Mouse (Mus musculus): ENCODE measurements around the gene Ubqln1.

The Ubqln1 gene

GRCm38 (mm10) chr13:58197981-58198640 lies 17.3 kb downstream of the Ubqln1 start:
- no peak for DNase-seq

- no peak for DNase-seq
These were observed 18.2 kb downstream of the Ubqln1 start for GRCm38 (mm10) chr13:58197211-58197610.

- DNase-seq = no peak
These were observed 20.5 kb downstream of the Ubqln1 start for GRCm38 (mm10) chr13:58194908-58195307.

GRCm38 (mm10) chr13:58193221-58193620 lies 22.2 kb downstream of the Ubqln1 start:
- no peak for DNase-seq

- DNase-seq = no peak
These were observed 23.3 kb downstream of the Ubqln1 start for GRCm38 (mm10) chr13:58192146-58192545.

- DNase-seq = no peak
These were observed 23.9 kb downstream of the Ubqln1 start for GRCm38 (mm10) chr13:58191516-58191915.

GRCm38 (mm10) chr13:58189473-58189872 lies 26.0 kb downstream of the Ubqln1 start:
- DNase-seq = no peak

GRCm38 (mm10) chr13:58188412-58188811 lies 27.0 kb downstream of the Ubqln1 start:
- DNase-seq = peak; percentile 98

- no peak for DNase-seq
These were observed 27.7 kb downstream of the Ubqln1 start for GRCm38 (mm10) chr13:58187751-58188150.

GRCm38 (mm10) chr13:58186281-58186680 lies 29.2 kb downstream of the Ubqln1 start:
- DNase-seq = no peak

- no peak for DNase-seq
These were observed 31.3 kb downstream of the Ubqln1 start for GRCm38 (mm10) chr13:58184111-58184510.

- DNase-seq = no peak
These were observed 33.6 kb downstream of the Ubqln1 start for GRCm38 (mm10) chr13:58181607-58182551.

- peak; percentile 95 for DNase-seq
These were observed 37.8 kb downstream of the Ubqln1 start for GRCm38 (mm10) chr13:58177511-58178208.

GRCm38 (mm10) chr13:58176105-58176504 lies 39.3 kb downstream of the Ubqln1 start:
- DNase-seq = no peak

- DNase-seq = no peak
These were observed 47.3 kb downstream of the Ubqln1 start for GRCm38 (mm10) chr13:58168119-58168518.

GRCm38 (mm10) chr13:58163343-58163742 lies 52.1 kb downstream of the Ubqln1 start:
- DNase-seq = no peak

GRCm38 (mm10) chr13:58160761-58161160 lies 54.7 kb downstream of the Ubqln1 start:
- no peak for DNase-seq

GRCm38 (mm10) chr13:58158099-58158912 lies 57.1 kb downstream of the Ubqln1 start:
- peak; percentile 93 for DNase-seq

- peak; percentile 89 for DNase-seq
These were observed 57.9 kb downstream of the Ubqln1 start, which contains the start of gene Idnk for GRCm38 (mm10) chr13:58157447-58158098. TSS of gene Idnk (plus strand) at chr13:58157649.

GRCm38 (mm10) chr13:58157036-58157435 lies 58.4 kb downstream of the Ubqln1 start:
- peak; percentile 40 for DNase-seq

- peak; percentile 59 for DNase-seq
These were observed 59.4 kb downstream of the Ubqln1 start for GRCm38 (mm10) chr13:58156031-58156430.

GRCm38 (mm10) chr13:58150442-58150841 lies 65.0 kb downstream of the Ubqln1 start:
- no peak for DNase-seq
